Mouse (Mus musculus): ENCODE data around the gene Tbc1d19. TPM values are rescaled to one million over a fixed set of nuclear protein-coding genes. Genes with fewer than 3 reads are reported as not detected.

Gene Tbc1d19
- 8.6 and 12.7 TPM in 2 replicates for polyA plus RNA-seq (2012)

GRCm38 (mm10) chr5:53809115-53809991 lies at the start of gene Tbc1d19:
Gene Tbc1d19 (plus strand): TSS chr5:53809606.

Other genes with a start within 250 kb of the Tbc1d19 start
- gene Cckar, start 101.9 kb upstream of the Tbc1d19 start, polyA plus RNA-seq (2012): not detected in 2 replicates
- 6.2 and 8.0 TPM in 2 replicates for gene Stim2, start 188.9 kb downstream of the Tbc1d19 start, polyA plus RNA-seq (2012)